Mouse (Mus musculus): ENCODE results near the gene A430005L14Rik. TPM values are rescaled to one million over a fixed set of nuclear protein-coding genes. Genes with fewer than 3 reads are reported as not detected.

Gene A430005L14Rik
- polyA plus RNA-seq, 1 experiment from 2014 or later, result 151 TPM

DNA sequence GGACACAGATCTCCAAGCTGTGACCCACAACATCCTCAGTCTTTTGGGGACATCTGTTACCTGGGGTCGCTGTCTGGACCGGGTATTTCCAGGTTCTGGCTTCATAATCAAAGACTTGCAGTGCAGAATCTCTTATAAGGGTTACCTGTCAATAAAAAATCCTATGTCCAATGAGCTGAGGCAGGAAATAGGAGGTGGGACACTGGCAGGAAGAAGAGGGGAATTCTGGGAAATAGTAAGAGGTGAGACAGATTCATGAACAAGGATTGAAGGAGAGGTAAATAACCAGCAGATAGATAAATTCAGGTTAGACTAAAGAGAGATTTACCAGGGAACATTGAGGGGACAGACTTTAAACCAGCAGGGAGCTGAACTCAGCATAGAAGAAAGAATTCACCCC is 6.7 kb upstream of the A430005L14Rik start:
- DNase-seq (ENCODE audit: extremely low spot score, low spot score), result no peak
- Histone ChIP-seq H3K9me3 (no peaks in the 10 kb centered on the region), H3K4me1 (peaks cover 9% of the 10 kb centered on the region), H3K4me3 (no peak overlapping the region), H3K27ac (no peak overlapping the region), H3K27me3 (ENCODE audit: poor library complexity, severe bottlenecking) (peaks cover 33% of the 10 kb centered on the region), H3K36me3 (replicated peaks) (no peaks in the 10 kb centered on the region)
- 75% methylated on average over 2 of the region's 2 CpGs for WGBS

DNA sequence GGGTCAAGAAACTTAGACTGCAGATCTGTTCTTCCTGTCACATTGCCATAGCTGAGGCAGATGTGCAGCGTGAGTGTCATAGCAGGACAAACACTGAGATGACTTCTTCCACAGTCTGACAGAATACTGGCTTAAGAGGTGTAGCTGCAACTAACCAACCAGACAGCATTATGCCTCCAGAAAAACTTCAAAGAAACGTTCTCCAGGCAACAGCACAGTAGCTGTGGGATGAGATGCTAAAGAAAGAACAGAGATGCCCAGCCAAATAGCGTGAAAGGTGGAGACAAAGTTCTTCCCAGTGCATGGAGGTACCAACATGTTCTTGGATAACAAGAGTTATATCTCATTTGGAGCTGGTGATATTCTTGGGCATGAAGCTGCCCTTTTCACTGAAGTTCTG is 5.9 kb upstream of the A430005L14Rik start:
- H3K27me3 ChIP-seq (ENCODE audit: poor library complexity, severe bottlenecking), result peaks cover 39% of the 10 kb centered on the region
- no peak for DNase-seq (ENCODE audit: extremely low spot score, low spot score)
- 69% methylated on average over 3 of the region's 3 CpGs for WGBS
- no peak overlapping the region for H3K27ac ChIP-seq
- H3K36me3 ChIP-seq (replicated peaks), result no peaks in the 10 kb centered on the region
- no peak overlapping the region for H3K4me3 ChIP-seq
- H3K9me3 ChIP-seq, result no peaks in the 10 kb centered on the region
- H3K4me1 ChIP-seq, result peaks cover 9% of the 10 kb centered on the region

DNA sequence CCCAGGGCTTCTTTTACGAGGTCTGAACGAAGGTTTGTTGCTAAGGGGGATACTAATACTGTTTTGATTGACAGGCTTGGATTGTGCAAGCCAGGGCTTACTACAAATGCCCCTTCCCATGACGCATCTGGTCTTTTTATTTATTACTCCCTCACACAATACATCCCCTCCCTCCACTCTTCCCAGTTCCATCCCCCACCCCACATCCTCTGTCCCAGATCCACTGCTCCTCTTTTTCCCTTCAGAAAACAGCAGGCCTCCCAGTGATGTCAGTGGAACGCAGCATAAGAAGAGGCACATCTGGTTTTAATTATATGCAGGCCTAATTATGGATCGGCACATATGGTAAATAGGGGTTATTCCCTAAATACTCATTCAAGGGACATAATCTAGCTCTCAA is 5.3 kb upstream of the A430005L14Rik start:
- WGBS, result 57% methylated on average over 5 of the region's 5 CpGs
- no peak overlapping the region for H3K27ac ChIP-seq
- H3K4me1 ChIP-seq, result peaks cover 14% of the 10 kb centered on the region
- H3K4me3 ChIP-seq, result no peak overlapping the region
- H3K36me3 ChIP-seq (replicated peaks), result no peaks in the 10 kb centered on the region
- DNase-seq (ENCODE audit: extremely low spot score, low spot score), result no peak
- no peaks in the 10 kb centered on the region for H3K9me3 ChIP-seq
- H3K27me3 ChIP-seq (ENCODE audit: poor library complexity, severe bottlenecking), result peaks cover 35% of the 10 kb centered on the region

DNA sequence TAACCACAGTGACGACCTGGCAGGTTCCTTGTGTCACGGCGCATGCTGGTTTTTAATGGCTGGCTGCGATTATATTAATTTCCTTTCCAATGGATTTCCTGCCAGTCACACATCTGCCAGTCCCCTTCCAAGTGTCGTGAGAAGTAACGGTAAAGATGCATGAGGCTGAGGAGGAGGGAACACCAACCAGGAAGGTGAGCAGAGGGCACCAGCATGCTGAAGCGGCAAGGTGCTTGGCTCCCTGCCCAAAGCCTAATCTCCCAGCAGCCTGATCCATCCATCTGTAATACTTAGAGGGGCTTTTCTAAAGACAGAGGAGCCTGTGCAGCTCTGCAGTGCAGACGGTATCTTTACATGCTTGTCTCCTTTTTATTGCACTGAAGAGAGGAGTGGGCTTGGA is 1.4 kb upstream of the A430005L14Rik start:
- WGBS, result 90% methylated on average over 8 of the region's 8 CpGs
- Histone ChIP-seq H3K4me1 (peaks cover 32% of the 10 kb centered on the region), H3K36me3 (replicated peaks) (peaks cover 17% of the 10 kb centered on the region), H3K27ac (no peak overlapping the region), H3K9me3 (no peaks in the 10 kb centered on the region), H3K27me3 (ENCODE audit: poor library complexity, severe bottlenecking) (peaks cover 28% of the 10 kb centered on the region), H3K4me3 (no peak overlapping the region)
- DNase-seq (ENCODE audit: extremely low spot score, low spot score), result no peak

DNA sequence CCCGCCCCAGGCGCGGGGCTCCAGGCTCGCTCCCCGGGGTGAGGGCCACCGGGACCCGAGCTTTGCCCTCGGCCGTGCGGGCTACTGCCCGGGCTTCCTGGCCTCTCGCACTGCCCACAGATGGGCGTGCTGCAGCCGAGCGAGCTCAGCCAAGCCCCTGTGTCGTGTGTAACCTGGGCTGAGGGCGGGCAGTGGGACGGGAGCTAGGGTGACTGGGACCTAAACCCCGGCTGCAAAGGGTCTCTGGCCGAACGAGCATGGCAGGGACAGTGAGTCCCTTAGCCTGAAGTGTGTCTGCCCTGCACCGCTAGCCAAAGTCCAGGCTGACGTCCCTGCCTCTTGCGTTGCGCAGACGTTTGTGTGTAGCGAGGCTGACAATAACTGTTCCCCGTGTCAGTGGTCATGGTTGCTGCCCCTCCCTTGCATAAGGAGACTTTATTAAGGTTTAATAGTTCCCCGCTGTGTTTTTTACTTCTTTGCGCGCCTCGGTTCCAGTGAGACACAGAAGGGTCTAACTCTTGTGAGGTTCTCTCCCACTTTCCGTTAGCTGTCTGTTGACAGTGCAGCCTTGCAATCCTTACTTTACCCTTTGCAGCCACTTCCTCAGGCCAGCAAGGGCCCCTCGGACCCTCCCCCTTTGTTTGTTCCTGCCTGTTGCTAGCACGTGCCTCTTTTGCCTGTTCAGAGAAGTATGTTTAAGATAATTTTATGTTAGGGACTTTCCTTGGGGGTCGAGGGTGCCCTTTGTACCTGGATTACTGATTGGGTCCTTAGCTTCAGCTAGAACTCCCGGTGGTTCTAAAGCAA is 610 bp downstream of the A430005L14Rik start:
- H3K4me3 ChIP-seq, result peak overlapping the region; percentile 77
- under 1% methylated on average over 37 of the region's 37 CpGs for WGBS
- H3K27me3 ChIP-seq (ENCODE audit: poor library complexity, severe bottlenecking), result peaks cover 24% of the 10 kb centered on the region
- DNase-seq (ENCODE audit: extremely low spot score, low spot score), result peak; percentile 68
- H3K4me1 ChIP-seq, result peaks cover 22% of the 10 kb centered on the region
- peak overlapping the region; percentile 95 for H3K27ac ChIP-seq
- peaks cover 37% of the 10 kb centered on the region for H3K36me3 ChIP-seq (replicated peaks)
- no peaks in the 10 kb centered on the region for H3K9me3 ChIP-seq

DNA sequence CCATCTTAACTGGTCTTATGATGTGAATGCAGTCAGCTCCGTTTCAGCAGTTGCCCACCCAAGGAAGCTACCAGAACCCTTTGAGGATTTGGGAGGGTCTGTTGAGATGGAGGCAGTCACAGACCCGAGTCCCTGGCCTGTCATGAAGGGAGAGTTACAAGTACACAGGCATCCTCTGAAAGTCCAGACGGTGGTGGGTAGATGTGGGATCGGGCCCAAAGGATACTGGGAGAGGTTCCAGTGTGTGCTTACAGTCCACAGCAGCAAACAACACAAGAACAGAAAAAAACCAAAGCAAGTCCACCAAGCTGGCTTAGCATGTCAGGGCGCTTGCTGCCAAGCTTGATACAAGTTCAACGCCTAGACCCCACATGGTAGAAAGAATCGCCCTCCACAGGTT is 5.6 kb downstream of the A430005L14Rik start:
- Histone ChIP-seq H3K36me3 (replicated peaks) (peaks cover 80% of the 10 kb centered on the region), H3K27ac (no peak overlapping the region), H3K9me3 (no peaks in the 10 kb centered on the region), H3K27me3 (ENCODE audit: poor library complexity, severe bottlenecking) (no peaks in the 10 kb centered on the region), H3K4me1 (peaks cover 15% of the 10 kb centered on the region), H3K4me3 (no peak overlapping the region)
- WGBS, result 86% methylated on average over 7 of the region's 7 CpGs
- DNase-seq (ENCODE audit: extremely low spot score, low spot score), result no peak

DNA sequence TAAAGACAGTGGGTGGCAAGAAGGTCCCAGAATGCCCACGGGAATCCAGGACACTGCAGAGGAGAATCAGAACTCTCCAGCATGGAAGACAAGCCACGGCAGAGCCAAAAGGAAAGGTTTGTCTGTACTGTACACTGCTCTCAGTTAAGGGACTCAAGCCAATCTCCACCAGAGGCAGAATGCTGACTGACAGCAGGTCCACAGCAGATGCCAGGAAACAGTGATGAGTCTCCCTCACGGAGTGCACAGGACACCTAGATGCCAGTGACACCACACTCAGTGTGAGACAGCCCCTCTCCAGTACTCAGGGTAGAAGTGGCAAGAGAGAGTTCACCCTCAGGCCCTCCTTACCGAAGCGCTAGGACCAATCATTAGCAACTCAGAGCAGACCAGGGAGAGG is 9.6 kb downstream of the A430005L14Rik start:
- Histone ChIP-seq H3K27ac (no peak overlapping the region), H3K9me3 (no peaks in the 10 kb centered on the region), H3K27me3 (ENCODE audit: poor library complexity, severe bottlenecking) (no peaks in the 10 kb centered on the region), H3K4me3 (no peak overlapping the region), H3K36me3 (replicated peaks) (peaks cover 82% of the 10 kb centered on the region), H3K4me1 (no peaks in the 10 kb centered on the region)
- DNase-seq (ENCODE audit: extremely low spot score, low spot score), result no peak
- WGBS, result 90% methylated on average over 5 of the region's 5 CpGs

DNA sequence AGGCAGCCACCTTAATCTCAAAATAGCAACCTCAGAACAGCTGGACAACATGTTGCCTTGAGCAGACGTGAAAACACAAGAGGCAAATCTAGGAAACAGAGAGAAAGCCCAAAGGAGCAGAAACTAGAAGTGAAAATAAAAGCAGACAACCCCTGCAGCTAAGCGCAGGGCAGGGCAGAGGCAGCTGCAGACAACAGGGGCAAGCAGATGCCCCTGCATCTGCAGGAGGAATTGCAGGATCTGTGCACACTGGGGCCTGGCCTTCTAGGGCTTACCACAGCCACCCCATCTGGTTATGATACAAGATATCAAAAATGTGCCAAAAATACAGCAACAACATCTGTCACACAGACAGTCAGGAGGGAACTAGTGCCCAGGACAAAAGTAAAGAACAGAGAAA is 10.5 kb downstream of the A430005L14Rik start:
- Histone ChIP-seq H3K27me3 (ENCODE audit: poor library complexity, severe bottlenecking) (no peaks in the 10 kb centered on the region), H3K9me3 (no peaks in the 10 kb centered on the region), H3K36me3 (replicated peaks) (peaks cover 74% of the 10 kb centered on the region), H3K4me1 (no peaks in the 10 kb centered on the region), H3K27ac (no peak overlapping the region), H3K4me3 (no peak overlapping the region)
- WGBS, result 77% methylated on average over 2 of the region's 2 CpGs
- DNase-seq (ENCODE audit: extremely low spot score, low spot score), result no peak

DNA sequence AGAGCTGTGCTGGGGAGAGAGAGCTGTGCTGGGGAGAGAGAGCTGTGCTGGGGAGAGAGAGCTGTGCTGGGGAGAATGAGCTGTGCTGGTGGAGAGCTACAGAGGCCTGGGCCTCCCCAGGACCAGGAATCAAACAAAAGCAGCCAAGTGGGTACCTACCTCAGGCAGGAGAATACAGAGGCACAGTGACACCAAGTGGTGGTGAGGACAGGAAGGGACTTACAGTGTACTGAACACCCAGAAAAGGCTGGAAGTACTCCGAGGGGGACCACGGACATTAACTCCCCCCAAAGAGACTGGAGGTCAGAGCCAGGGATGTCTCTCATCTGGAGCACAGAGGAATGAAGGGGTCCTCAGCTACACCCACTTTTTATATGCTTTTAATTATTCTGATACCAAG is 11.0 kb downstream of the A430005L14Rik start:
- WGBS, result 87% methylated on average over 2 of the region's 2 CpGs
- Histone ChIP-seq H3K9me3 (no peaks in the 10 kb centered on the region), H3K36me3 (replicated peaks) (peaks cover 69% of the 10 kb centered on the region), H3K4me3 (no peak overlapping the region), H3K4me1 (no peaks in the 10 kb centered on the region), H3K27ac (no peak overlapping the region), H3K27me3 (ENCODE audit: poor library complexity, severe bottlenecking) (no peaks in the 10 kb centered on the region)
- no peak for DNase-seq (ENCODE audit: extremely low spot score, low spot score)

DNA sequence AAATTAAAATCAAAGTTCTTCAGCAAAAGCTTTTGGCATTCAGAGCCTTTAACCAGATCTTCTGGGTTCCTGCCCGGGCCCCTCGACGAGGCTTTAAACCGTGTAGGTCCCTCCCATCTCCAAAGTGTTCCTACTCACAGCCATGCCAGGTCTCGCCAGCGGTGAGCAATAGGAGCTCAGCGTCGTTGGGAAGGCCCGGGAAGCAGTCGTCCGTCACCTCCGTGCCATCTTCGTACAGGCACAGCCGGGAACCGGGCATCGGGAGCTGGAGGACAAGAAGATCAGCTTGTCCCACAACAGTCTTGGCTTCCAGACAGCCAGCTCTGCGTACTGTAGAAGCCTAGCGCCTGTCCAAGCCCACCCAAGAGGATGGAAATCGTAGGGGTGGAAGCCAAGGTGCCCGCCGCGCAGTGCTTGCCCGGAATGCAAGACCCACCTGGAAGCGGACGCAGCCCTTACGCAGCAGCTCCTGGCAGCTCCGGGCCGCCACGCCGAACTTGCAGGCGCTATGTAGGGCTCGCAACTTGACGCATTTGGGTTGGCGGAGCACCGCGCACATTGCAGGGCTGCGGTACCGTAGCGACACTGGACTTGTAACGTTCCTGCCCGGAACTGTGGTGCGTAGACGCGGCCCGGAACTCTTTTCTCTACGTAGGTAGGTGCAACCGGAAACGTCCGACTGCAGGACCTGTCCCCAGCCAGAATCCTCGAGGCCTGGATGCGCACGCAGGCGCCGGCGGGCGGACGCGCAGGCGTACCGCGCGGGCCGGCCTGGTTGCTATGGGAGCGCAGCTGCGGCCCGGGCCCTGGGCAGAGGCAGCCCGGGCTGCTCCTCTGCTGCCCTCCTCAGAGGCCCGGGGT is 17.6 kb downstream of the A430005L14Rik start, which contains the start of the genes Dffb and Cep104:
Gene Dffb, minus strand, starts transcription at position 696 of the 861 bp plus-strand sequence.
Gene Cep104, plus strand, starts transcription at position 764 of the 861 bp plus-strand sequence.
- peak; percentile 93 for DNase-seq (ENCODE audit: extremely low spot score, low spot score)
- Histone ChIP-seq H3K36me3 (replicated peaks) (peaks cover 32% of the 10 kb centered on the region), H3K27me3 (ENCODE audit: poor library complexity, severe bottlenecking) (no peaks in the 10 kb centered on the region), H3K27ac (peak within 1 kb of the TSS; percentile 90), H3K4me1 (peaks cover 29% of the 10 kb centered on the region), H3K9me3 (no peaks in the 10 kb centered on the region), H3K4me3 (peak within 1 kb of the TSS; percentile 95)
- WGBS, result 1% methylated on average over 68 of the region's 68 CpGs

DNA sequence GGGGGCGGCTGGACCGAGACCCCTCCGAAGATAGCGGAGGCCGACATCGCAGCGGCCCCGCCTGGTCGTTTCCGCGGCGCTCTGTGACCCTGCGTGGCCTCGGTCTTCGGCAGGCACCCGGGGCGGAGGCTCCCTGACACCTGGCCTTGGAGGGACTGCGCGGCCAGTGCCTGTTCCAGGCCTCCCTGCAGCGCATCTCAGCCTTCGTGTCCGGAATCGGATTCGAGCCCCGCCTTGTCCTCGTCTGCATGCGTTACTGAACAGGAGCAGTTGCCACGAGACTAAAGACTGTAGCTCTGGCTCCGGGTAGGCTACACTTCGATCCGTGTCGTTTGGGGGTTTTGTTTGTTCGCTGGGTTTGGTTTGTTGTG is 18.2 kb downstream of the A430005L14Rik start:
- WGBS, result under 1% methylated on average over 33 of the region's 33 CpGs
- Histone ChIP-seq H3K36me3 (replicated peaks) (peaks cover 32% of the 10 kb centered on the region), H3K27me3 (ENCODE audit: poor library complexity, severe bottlenecking) (no peaks in the 10 kb centered on the region)

DNA sequence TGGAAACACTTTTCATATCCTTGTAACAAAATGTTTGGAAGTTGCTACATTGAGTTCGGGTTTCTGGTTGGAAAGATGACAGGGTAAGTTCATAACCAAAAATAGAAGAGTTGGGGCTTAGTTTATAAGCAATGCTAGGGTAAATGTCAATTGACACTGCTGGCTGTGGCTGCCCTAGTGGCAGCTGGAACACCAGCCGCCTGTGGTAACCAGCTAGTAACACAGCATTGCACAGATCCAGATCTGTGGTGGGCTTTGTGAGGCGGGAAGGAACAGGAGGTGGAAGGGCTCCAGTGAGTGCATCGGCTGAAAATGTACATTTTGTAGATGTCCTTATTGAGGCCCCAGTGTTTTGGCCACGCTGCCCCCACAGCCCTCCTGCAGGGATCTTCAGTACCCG is 18.7 kb downstream of the A430005L14Rik start:
- no peaks in the 10 kb centered on the region for H3K9me3 ChIP-seq
- DNase-seq (ENCODE audit: extremely low spot score, low spot score), result no peak
- peak overlapping the region; percentile 90; the same call in 1 of the 2 replicates for H3K27ac ChIP-seq
- WGBS, result 43% methylated on average over 6 of the region's 6 CpGs
- peaks cover 32% of the 10 kb centered on the region for H3K36me3 ChIP-seq (replicated peaks)
- H3K4me3 ChIP-seq, result peak overlapping the region; percentile 95
- H3K27me3 ChIP-seq (ENCODE audit: poor library complexity, severe bottlenecking), result no peaks in the 10 kb centered on the region
- peaks cover 29% of the 10 kb centered on the region for H3K4me1 ChIP-seq

More for the DNA sequence above, 18.2 kb downstream of the A430005L14Rik start:
- no peak for DNase-seq (ENCODE audit: extremely low spot score, low spot score)
- Histone ChIP-seq H3K9me3 (no peaks in the 10 kb centered on the region), H3K4me1 (peaks cover 29% of the 10 kb centered on the region), H3K4me3 (peak overlapping the region; percentile 95), H3K27ac (peak overlapping the region; percentile 90)

DNA sequence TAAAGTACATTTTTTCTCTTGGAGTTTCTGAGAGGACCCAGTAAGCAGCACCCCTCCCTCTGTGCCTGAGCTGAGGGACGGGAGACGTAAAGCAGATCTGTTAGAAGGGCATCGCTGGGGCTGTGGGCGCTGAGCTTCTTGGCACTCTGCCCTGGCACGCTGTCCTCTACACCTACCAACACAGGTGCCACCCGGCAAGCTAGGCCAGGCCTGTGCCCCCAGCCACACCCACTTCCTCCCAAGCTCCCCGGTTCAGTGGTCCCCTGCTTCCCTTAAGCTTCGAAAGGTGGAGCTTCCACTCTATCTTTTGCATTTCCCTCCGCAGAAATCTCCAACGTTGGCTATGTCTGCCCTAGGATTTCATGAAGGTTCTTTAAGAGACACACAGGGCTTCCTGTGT is 22.2 kb downstream of the A430005L14Rik start:
- no peak for DNase-seq (ENCODE audit: extremely low spot score, low spot score)
- H3K4me1 ChIP-seq, result peaks cover 19% of the 10 kb centered on the region
- no peaks in the 10 kb centered on the region for H3K9me3 ChIP-seq
- peaks cover 54% of the 10 kb centered on the region for H3K36me3 ChIP-seq (replicated peaks)
- H3K27me3 ChIP-seq (ENCODE audit: poor library complexity, severe bottlenecking), result no peaks in the 10 kb centered on the region
- no peak overlapping the region for H3K4me3 ChIP-seq
- 93% methylated on average over 10 of the region's 10 CpGs for WGBS
- H3K27ac ChIP-seq, result no peak overlapping the region

All from forebrain, embryonic 10.5 days (tissue).